ENCODE assay signal across 10 mouse cellular contexts in genomic region chr4:103881641-103882040, GRCm38 (mm10).
DNase-seq lines count a peak whose midpoint lies in the region; ATAC-seq and TF ChIP-seq lines count a peak whose summit lies in the region.
"Had no signal": no experiment of that assay in that cellular context is flagged by ENCODE, and none has a peak within 500 bp of the region (broad histone marks: within the 10 kb centered on the region; RNA-seq: fewer than 3 reads in every experiment).

No protein-coding gene starts in this region.

- H3K27ac ChIP-seq in hindbrain, embryonic 14.5 days: no peak overlapping the region
- H3K27ac ChIP-seq in hindbrain, embryonic 13.5 days: no peak overlapping the region
- peak overlapping the region; percentile 62; the same call in 1 of the 2 replicates for H3K27ac ChIP-seq in cortical plate, adult 2 months (ENCODE audit: insufficient read depth, low read length)
- no peak overlapping the region for H3K27ac ChIP-seq in kidney, embryonic 15.5 days
- H3K27ac ChIP-seq: lung, embryonic 15.5 days had no signal

- no peak overlapping the region for H3K9ac ChIP-seq in hindbrain, embryonic 14.5 days
- no peak overlapping the region for H3K9ac ChIP-seq in hindbrain, embryonic 13.5 days
- no peak overlapping the region for H3K9ac ChIP-seq in kidney, embryonic 15.5 days
- H3K9ac ChIP-seq: lung, embryonic 15.5 days had no signal

- no peak for TF ChIP-seq POLR2A in cortical plate, adult 2 months (IDR thresholded peaks at IDR 0.05; ENCODE audit: extremely low read depth, insufficient read depth, low read length)

- H3K9me3 ChIP-seq in hindbrain, embryonic 14.5 days (ENCODE audit: control insufficient read depth, low read length): no peaks in the 10 kb centered on the region
- H3K9me3 ChIP-seq in hindbrain, embryonic 13.5 days: no peaks in the 10 kb centered on the region
- no peaks in the 10 kb centered on the region for H3K9me3 ChIP-seq in kidney, embryonic 15.5 days (replicated peaks)
- H3K9me3 ChIP-seq: lung, embryonic 15.5 days had no signal

- no peak overlapping the region for H3K4me3 ChIP-seq in hindbrain, embryonic 14.5 days (replicated peaks; ENCODE audit: low read length)
- no peak overlapping the region for H3K4me3 ChIP-seq in hindbrain, embryonic 13.5 days
- H3K4me3 ChIP-seq in cortical plate, adult 2 months (ENCODE audit: insufficient read depth, low read length): no peak overlapping the region
- no peak overlapping the region for H3K4me3 ChIP-seq in kidney, embryonic 15.5 days (replicated peaks)
- H3K4me3 ChIP-seq: lung, embryonic 15.5 days had no signal

- peak; percentile 71; the same call in 1 of the 2 replicates for ATAC-seq in hindbrain, embryonic 14.5 days (ENCODE audit: low FRiP score)
- ATAC-seq in hindbrain, embryonic 13.5 days (ENCODE audit: low FRiP score): no peak
- no peak for ATAC-seq in kidney, embryonic 15.5 days (replicated peaks; ENCODE audit: low FRiP score)
- ATAC-seq: Patski had no signal

- H3K27me3 ChIP-seq in hindbrain, embryonic 14.5 days (ENCODE audit: control insufficient read depth, insufficient read depth, low read length): no peaks in the 10 kb centered on the region
- no peaks in the 10 kb centered on the region for H3K27me3 ChIP-seq in hindbrain, embryonic 13.5 days
- no peaks in the 10 kb centered on the region for H3K27me3 ChIP-seq in kidney, embryonic 15.5 days
- H3K27me3 ChIP-seq: lung, embryonic 15.5 days; Patski had no signal

- 61% methylated on average over 3 of the region's 3 CpGs for WGBS in hindbrain, embryonic 14.5 days
- WGBS in hindbrain, embryonic 13.5 days: 55% methylated on average over 3 of the region's 3 CpGs
- 81% methylated on average over 3 of the region's 3 CpGs for WGBS in kidney, embryonic 15.5 days

- peak; percentile 55 for DNase-seq in hindbrain, embryonic 14.5 days (ENCODE audit: low spot score)
- DNase-seq in layer of hippocampus, postnatal 25 days (ENCODE audit: extremely low spot score in 1 of 2, low spot score in 1 of 2): peak; percentile 45 to 49
- DNase-seq in right cerebral cortex, postnatal 25 days: peak; percentile 78
- DNase-seq in urinary bladder, postnatal 14 days (ENCODE audit: low spot score): no peak
- no peak for DNase-seq in heart, adult 11 months

- TF ChIP-seq CTCF in cortical plate, adult 2 months (IDR thresholded peaks at IDR 0.05; ENCODE audit: extremely low read depth, insufficient read depth, low read length): no peak

- no peaks in the 10 kb centered on the region for H3K36me3 ChIP-seq in hindbrain, embryonic 14.5 days (replicated peaks; ENCODE audit: control insufficient read depth, insufficient read depth)
- no peaks in the 10 kb centered on the region for H3K36me3 ChIP-seq in hindbrain, embryonic 13.5 days
- no peaks in the 10 kb centered on the region for H3K36me3 ChIP-seq in kidney, embryonic 15.5 days
- H3K36me3 ChIP-seq: lung, embryonic 15.5 days had no signal

- H3K4me2 ChIP-seq in hindbrain, embryonic 14.5 days (replicated peaks): no peak overlapping the region
- H3K4me2 ChIP-seq in hindbrain, embryonic 13.5 days: no peak overlapping the region
- H3K4me2 ChIP-seq in kidney, embryonic 15.5 days: no peak overlapping the region
- H3K4me2 ChIP-seq: lung, embryonic 15.5 days had no signal

- H3K4me1 ChIP-seq in hindbrain, embryonic 14.5 days (replicated peaks; ENCODE audit: control insufficient read depth, insufficient read depth, low read length): 0 out of 2 replicates have a peak, but pooled peaks cover 3% of the 10 kb centered on the region
- H3K4me1 ChIP-seq in hindbrain, embryonic 13.5 days (replicated peaks): peaks cover 5% of the 10 kb centered on the region
- peaks cover 3% of the 10 kb centered on the region for H3K4me1 ChIP-seq in cortical plate, adult 2 months (ENCODE audit: control insufficient read depth, insufficient read depth, low read length)
- no peaks in the 10 kb centered on the region for H3K4me1 ChIP-seq in kidney, embryonic 15.5 days
- H3K4me1 ChIP-seq: lung, embryonic 15.5 days had no signal

Comparison
In these comparisons a context has a peak if more than half of its experiments do, and no peak if none do; other contexts are left out.
1. DNase-seq: peak in hindbrain, embryonic 14.5 days (single experiment), layer of hippocampus, postnatal 25 days (2 of 2) and right cerebral cortex, postnatal 25 days (single experiment); none in urinary bladder, postnatal 14 days (single experiment) and heart, adult 11 months (single experiment).